Mouse (Mus musculus) midbrain, embryonic 10.5 days (tissue): ENCODE data around the gene Gm3558. TPM values are rescaled to one million over a fixed set of nuclear protein-coding genes. Genes with fewer than 3 reads are reported as not detected.
A peak's percentile ranks its signal among the peaks of the same experiment; 100 is the strongest.
"Not testable (repeated sequence)": the region's sequence is repeated elsewhere in the genome, so short reads cannot be mapped to it uniquely, and the experiment has no call there.

ENCODE experiments used
- DNase-seq: peaks from one replicate; pipeline ENCODE4 v3.0.0-alpha.2; 2017; ENCODE audit warnings: low spot score
- H3K27ac ChIP-seq: fragments of 300-500 bp; sonication (generic); replicated peaks from 2 replicates; pipeline ENCODE4 v1.5.1; 2016; ENCODE audit warnings: mild to moderate bottlenecking
- H3K27me3 ChIP-seq: fragments of 300-500 bp; sonication (generic); 2 replicates; pipeline ENCODE4 v1.6.1; 2016; ENCODE audit warnings: low read depth, mild to moderate bottlenecking; ENCODE audit not compliant: poor library complexity, severe bottlenecking
- H3K36me3 ChIP-seq: fragments of 300-500 bp; sonication (generic); 2 replicates; pipeline ENCODE4 v1.6.1; 2016; ENCODE audit warnings: mild to moderate bottlenecking, moderate library complexity
- H3K4me1 ChIP-seq: fragments of 300-500 bp; sonication (generic); 2 replicates; pipeline ENCODE4 v1.6.1; 2016
- H3K4me3 ChIP-seq: fragments of 300-500 bp; sonication (generic); 2 replicates; pipeline ENCODE4 v1.5.1; 2016; ENCODE audit warnings: mild to moderate bottlenecking, moderate library complexity
- H3K9me3 ChIP-seq: fragments of 300-500 bp; sonication (generic); replicated peaks from 2 replicates; pipeline ENCODE4 v1.6.1; 2016; ENCODE audit warnings: mild to moderate bottlenecking
- WGBS: fragments of 180-500 bp; shearing (Covaris S2); methylation state at CpG from one replicate; pipeline ENCODE4 v1.1.7; 2016; 5-methylcytosine and 5-hydroxymethylcytosine counted together
- polyA plus RNA-seq: library from polyadenylated mRNA; unstranded; fragments of >200 nt; fragmentation: Nextera tagmentation; extraction: Ambion mirVana; gene quantifications from 2 replicates; pipeline ENCODE4 v1.2.1, GENCODE M21; 2016

The Gm3558 gene
- polyA plus RNA-seq, result 0.61 and 1.0 TPM in 2 replicates

GRCm38 (mm10) chr14:7568382-7568781, at the start of gene Gm3558:
TSS of gene Gm3558 (minus strand) at chr14:7568566.
- peak within 1 kb of the TSS; percentile 56 for H3K4me3 ChIP-seq
- not testable (repeated sequence) for DNase-seq, H3K36me3 ChIP-seq, H3K4me1 ChIP-seq, H3K27ac ChIP-seq, H3K27me3 ChIP-seq, H3K9me3 ChIP-seq
- 0% methylated on average over 5 of the region's 34 CpGs for WGBS

- WGBS, result no CpG with 5 or more reads among the region's 2 CpGs
- H3K27me3 ChIP-seq, H3K4me1 ChIP-seq, H3K27ac ChIP-seq, DNase-seq, H3K36me3 ChIP-seq, H3K4me3 ChIP-seq, H3K9me3 ChIP-seq: not testable (repeated sequence)
Observed at GRCm38 (mm10) chr14:7595492-7595891, 27.1 kb upstream of the Gm3558 start, which contains the start of gene Gm10338. TSS of gene Gm10338 (minus strand) at chr14:7595592.

GRCm38 (mm10) chr14:7567890-7568289, 476 bp downstream of the Gm3558 start:
- H3K4me3 ChIP-seq, result peak overlapping the region; percentile 56
- DNase-seq, result peak; percentile 36
- not testable (repeated sequence) for H3K36me3 ChIP-seq, H3K9me3 ChIP-seq, H3K27me3 ChIP-seq, H3K27ac ChIP-seq, H3K4me1 ChIP-seq
- under 1% methylated on average over 21 of the region's 27 CpGs for WGBS

- H3K36me3 ChIP-seq, H3K4me3 ChIP-seq, DNase-seq, H3K27ac ChIP-seq, H3K9me3 ChIP-seq, H3K27me3 ChIP-seq, H3K4me1 ChIP-seq: not testable (repeated sequence)
- WGBS, result 11% methylated on average over 8 of the region's 9 CpGs
Observed at GRCm38 (mm10) chr14:7567266-7567665, 1.1 kb downstream of the Gm3558 start.

Other genes with a start within 250 kb of the Gm3558 start
- not detected in 2 replicates for gene Gm5797, start 236.2 kb downstream of the Gm3558 start, polyA plus RNA-seq
- gene Gm8374, start 203.4 kb downstream of the Gm3558 start, polyA plus RNA-seq, result not detected in 2 replicates
- not detected in 2 replicates for gene Gm3755, start 117.6 kb downstream of the Gm3558 start, polyA plus RNA-seq
- gene Gm3752, start 84.8 kb downstream of the Gm3558 start, polyA plus RNA-seq, result 1.2 and 3.0 TPM in 2 replicates
- not detected in 2 replicates for gene Gm10338, start 27.0 kb upstream of the Gm3558 start, polyA plus RNA-seq
- gene Gm10128, start 75.4 kb upstream of the Gm3558 start, polyA plus RNA-seq, result not detected in 2 replicates
- not detected in 2 replicates for gene Gm26661, start 223.0 kb upstream of the Gm3558 start, polyA plus RNA-seq
- 13.8 and 17.0 TPM in 2 replicates for gene Flnb, start 249.4 kb upstream of the Gm3558 start, polyA plus RNA-seq